Mouse (Mus musculus): ENCODE data around the gene Lsm3. TPM values are rescaled to one million over a fixed set of nuclear protein-coding genes. Genes with fewer than 3 reads are reported as not detected.
"Not testable (repeated sequence)": the region's sequence is repeated elsewhere in the genome, so short reads cannot be mapped to it uniquely, and the experiment has no call there.

Gene Lsm3
- 272 and 305 TPM in 2 replicates for polyA plus RNA-seq (2015; fragmentation: Nextera tagmentation; extraction: Ambion mirVana)

- peak; percentile 99 for ATAC-seq (ENCODE audit: borderline replicate concordance, extremely low read depth, low FRiP score, low TSS enrichment)
- H3K9ac ChIP-seq, result peak within 1 kb of the TSS; percentile 76
- WGBS, result under 1% methylated on average over 80 of the region's 80 CpGs
- no peaks in the 10 kb centered on the region for H3K9me3 ChIP-seq
- no peaks in the 10 kb centered on the region for H3K27me3 ChIP-seq
- peak within 1 kb of the TSS; percentile 62 for H3K4me3 ChIP-seq
- H3K4me2 ChIP-seq, result peak within 1 kb of the TSS; percentile 67
- H3K27ac ChIP-seq, result peak within 1 kb of the TSS; percentile 13; the same call in 1 of the 2 replicates
- peaks cover 31% of the 10 kb centered on the region for H3K36me3 ChIP-seq
- H3K4me1 ChIP-seq, result peaks cover 20% of the 10 kb centered on the region
These were observed at the start of gene Lsm3, which contains the start of gene Xpc for GRCm38 (mm10) chr6:91515545-91516449. Lsm3 (plus strand) TSS chr6:91515928. Xpc (minus strand) TSS chr6:91515888.

GRCm38 (mm10) chr6:91467106-91467505 lies 48.6 kb upstream of the Lsm3 start:
- H3K27ac ChIP-seq, result no peak overlapping the region
- 83% methylated on average over 1 of the region's 1 CpGs for WGBS
- H3K36me3 ChIP-seq, result peaks cover 50% of the 10 kb centered on the region
- peaks cover 4% of the 10 kb centered on the region for H3K4me1 ChIP-seq
- H3K4me3 ChIP-seq, result no peak overlapping the region
- no peak overlapping the region for H3K4me2 ChIP-seq
- no peaks in the 10 kb centered on the region for H3K9me3 ChIP-seq
- no peak for ATAC-seq (ENCODE audit: borderline replicate concordance, extremely low read depth, low FRiP score, low TSS enrichment)
- H3K27me3 ChIP-seq, result no peaks in the 10 kb centered on the region
- H3K9ac ChIP-seq, result no peak overlapping the region

GRCm38 (mm10) chr6:91470712-91471111 lies 45.0 kb upstream of the Lsm3 start:
- Histone ChIP-seq H3K9ac (no peak overlapping the region), H3K27ac (no peak overlapping the region), H3K9me3 (no peaks in the 10 kb centered on the region), H3K27me3 (no peaks in the 10 kb centered on the region), H3K36me3 (peaks cover 20% of the 10 kb centered on the region), H3K4me1 (peaks cover 20% of the 10 kb centered on the region), H3K4me3 (no peak overlapping the region), H3K4me2 (no peak overlapping the region)
- no peak for ATAC-seq (ENCODE audit: borderline replicate concordance, extremely low read depth, low FRiP score, low TSS enrichment)
- 80% methylated on average over 2 of the region's 2 CpGs for WGBS

GRCm38 (mm10) chr6:91471427-91471826 lies 44.3 kb upstream of the Lsm3 start:
- H3K4me3 ChIP-seq; H3K9me3 ChIP-seq; ATAC-seq (ENCODE audit: borderline replicate concordance, extremely low read depth, low FRiP score, low TSS enrichment); H3K27ac ChIP-seq; H3K9ac ChIP-seq; H3K27me3 ChIP-seq: not testable (repeated sequence)
- H3K36me3 ChIP-seq, result peaks cover 20% of the 10 kb centered on the region
- 91% methylated on average over 3 of the region's 3 CpGs for WGBS
- 0 out of 2 replicates have a peak overlapping the region, but pooled peaks have one; percentile 65 for H3K4me2 ChIP-seq
- H3K4me1 ChIP-seq, result peaks cover 20% of the 10 kb centered on the region

GRCm38 (mm10) chr6:91472319-91472718 lies 43.4 kb upstream of the Lsm3 start:
- Histone ChIP-seq H3K4me1 (peaks cover 20% of the 10 kb centered on the region), H3K4me3 (peak overlapping the region; percentile 87), H3K27ac (peak overlapping the region; percentile 76), H3K9me3 (no peaks in the 10 kb centered on the region), H3K36me3 (peaks cover 11% of the 10 kb centered on the region), H3K9ac (peak overlapping the region; percentile 81), H3K4me2 (peak overlapping the region; percentile 65), H3K27me3 (no peaks in the 10 kb centered on the region)
- no peak for ATAC-seq (ENCODE audit: borderline replicate concordance, extremely low read depth, low FRiP score, low TSS enrichment)
- 27% methylated on average over 6 of the region's 6 CpGs for WGBS

- Histone ChIP-seq H3K27ac (peak within 1 kb of the TSS; percentile 76), H3K9ac (peak within 1 kb of the TSS; percentile 84), H3K4me2 (peak within 1 kb of the TSS; percentile 76), H3K36me3 (peaks cover 10% of the 10 kb centered on the region; the same call in 1 of the 2 replicates), H3K4me1 (peaks cover 20% of the 10 kb centered on the region), H3K4me3 (peak within 1 kb of the TSS; percentile 87), H3K27me3 (no peaks in the 10 kb centered on the region), H3K9me3 (no peaks in the 10 kb centered on the region)
- under 1% methylated on average over 74 of the region's 74 CpGs for WGBS
- peak; percentile 97 for ATAC-seq (ENCODE audit: borderline replicate concordance, extremely low read depth, low FRiP score, low TSS enrichment)
These were observed 42.6 kb upstream of the Lsm3 start, which contains the start of the genes Chchd4 and Tmem43 for GRCm38 (mm10) chr6:91472868-91473804. Chchd4 (minus strand) TSS chr6:91473546. Tmem43 (plus strand) TSS chr6:91473703.

GRCm38 (mm10) chr6:91473805-91474440 lies 41.8 kb upstream of the Lsm3 start:
- Histone ChIP-seq H3K27me3 (no peaks in the 10 kb centered on the region), H3K9me3 (no peaks in the 10 kb centered on the region), H3K4me3 (peak overlapping the region; percentile 87), H3K27ac (peak overlapping the region; percentile 62), H3K36me3 (peaks cover 18% of the 10 kb centered on the region), H3K4me2 (peak overlapping the region; percentile 76), H3K4me1 (peaks cover 20% of the 10 kb centered on the region), H3K9ac (peak overlapping the region; percentile 84)
- ATAC-seq (ENCODE audit: borderline replicate concordance, extremely low read depth, low FRiP score, low TSS enrichment), result peak; percentile 40; the same call in 1 of the 2 replicates
- WGBS, result under 1% methylated on average over 27 of the region's 27 CpGs

- H3K4me3 ChIP-seq, result peak overlapping the region; percentile 87
- no peaks in the 10 kb centered on the region for H3K9me3 ChIP-seq
- 48% methylated on average over 9 of the region's 9 CpGs for WGBS
- peaks cover 20% of the 10 kb centered on the region for H3K4me1 ChIP-seq
- peak overlapping the region; percentile 84 for H3K9ac ChIP-seq
- peaks cover 24% of the 10 kb centered on the region for H3K36me3 ChIP-seq
- no peaks in the 10 kb centered on the region for H3K27me3 ChIP-seq
- H3K4me2 ChIP-seq, result peak overlapping the region; percentile 76
- ATAC-seq (ENCODE audit: borderline replicate concordance, extremely low read depth, low FRiP score, low TSS enrichment), result no peak
- no peak overlapping the region for H3K27ac ChIP-seq
These were observed 41.1 kb upstream of the Lsm3 start for GRCm38 (mm10) chr6:91474441-91475190.

GRCm38 (mm10) chr6:91476541-91476940 lies 39.2 kb upstream of the Lsm3 start:
- no peak overlapping the region for H3K9ac ChIP-seq
- ATAC-seq (ENCODE audit: borderline replicate concordance, extremely low read depth, low FRiP score, low TSS enrichment), result no peak
- no peak overlapping the region for H3K4me2 ChIP-seq
- peaks cover 20% of the 10 kb centered on the region for H3K4me1 ChIP-seq
- H3K36me3 ChIP-seq, result peaks cover 39% of the 10 kb centered on the region
- no peak overlapping the region for H3K27ac ChIP-seq
- H3K27me3 ChIP-seq, result no peaks in the 10 kb centered on the region
- H3K4me3 ChIP-seq, result no peak overlapping the region
- WGBS, result 91% methylated on average over 2 of the region's 2 CpGs
- H3K9me3 ChIP-seq, result no peaks in the 10 kb centered on the region

- Histone ChIP-seq H3K4me2 (no peak overlapping the region), H3K36me3 (peaks cover 90% of the 10 kb centered on the region), H3K9me3 (no peaks in the 10 kb centered on the region), H3K27me3 (no peaks in the 10 kb centered on the region), H3K4me1 (no peaks in the 10 kb centered on the region), H3K9ac (no peak overlapping the region), H3K27ac (no peak overlapping the region), H3K4me3 (no peak overlapping the region)
- WGBS, result 97% methylated on average over 2 of the region's 2 CpGs
- no peak for ATAC-seq (ENCODE audit: borderline replicate concordance, extremely low read depth, low FRiP score, low TSS enrichment)
These were observed 32.4 kb upstream of the Lsm3 start for GRCm38 (mm10) chr6:91483371-91483770.

Data from lung, embryonic 15.5 days (tissue).